Mouse (Mus musculus) MN1 (cell line): ENCODE data around the gene Qrich1.

Source experiments
- DNase-seq: peaks from one replicate; pipeline ENCODE4 v3.0.0-alpha.2; 2016; ENCODE audit warnings: low spot score

Gene Qrich1

GRCm38 (mm10) chr9:108516380-108517251, at the start of gene Qrich1:
Gene Qrich1 (plus strand): TSS chr9:108516806.
- peak; percentile 98 for DNase-seq

- DNase-seq = no peak
Observed at GRCm38 (mm10) chr9:108469430-108469829, 47.2 kb upstream of the Qrich1 start.

- DNase-seq = no peak
Observed at GRCm38 (mm10) chr9:108469845-108470244, 46.8 kb upstream of the Qrich1 start.

GRCm38 (mm10) chr9:108474528-108474927, 42.1 kb upstream of the Qrich1 start:
- no peak for DNase-seq

- DNase-seq = peak; percentile 72
Observed at GRCm38 (mm10) chr9:108478638-108479156, 37.9 kb upstream of the Qrich1 start.

GRCm38 (mm10) chr9:108479241-108479640, 37.4 kb upstream of the Qrich1 start:
- DNase-seq = peak; percentile 39

GRCm38 (mm10) chr9:108479721-108480351, 36.8 kb upstream of the Qrich1 start, which contains the start of gene Lamb2:
Gene Lamb2 (plus strand): TSS chr9:108479736.
- DNase-seq = peak; percentile 81

- DNase-seq = no peak
Observed at GRCm38 (mm10) chr9:108480813-108481519, 35.6 kb upstream of the Qrich1 start.

GRCm38 (mm10) chr9:108481520-108482210, 34.9 kb upstream of the Qrich1 start:
- DNase-seq = no peak

GRCm38 (mm10) chr9:108483051-108483790, 33.4 kb upstream of the Qrich1 start:
- DNase-seq = no peak

GRCm38 (mm10) chr9:108484021-108484420, 32.6 kb upstream of the Qrich1 start:
- no peak for DNase-seq

GRCm38 (mm10) chr9:108485301-108485875, 31.2 kb upstream of the Qrich1 start:
- DNase-seq = no peak

- DNase-seq = no peak
Observed at GRCm38 (mm10) chr9:108486973-108487530, 29.6 kb upstream of the Qrich1 start.

GRCm38 (mm10) chr9:108488403-108488802, 28.2 kb upstream of the Qrich1 start:
- DNase-seq = no peak

GRCm38 (mm10) chr9:108489215-108489614, 27.4 kb upstream of the Qrich1 start:
- DNase-seq = no peak

- peak; percentile 43 for DNase-seq
Observed at GRCm38 (mm10) chr9:108489702-108490558, 26.7 kb upstream of the Qrich1 start.

- DNase-seq = peak; percentile 96
Observed at GRCm38 (mm10) chr9:108490559-108491285, 25.9 kb upstream of the Qrich1 start, which contains the start of gene Usp19. Gene Usp19 (plus strand): TSS chr9:108490602.

- DNase-seq = no peak
Observed at GRCm38 (mm10) chr9:108491286-108491580, 25.4 kb upstream of the Qrich1 start.
